Mouse (Mus musculus) ES-Bruce4 (cell line): ENCODE results near the gene Ptprt.

Experiments used
- CTCF ChIP-seq: IDR thresholded peaks from one replicate; pipeline ENCODE4 v1.8.1; 2011; ENCODE audit warnings: low read depth, low read length
- EP300 ChIP-seq: IDR thresholded peaks from 2 replicates; pipeline ENCODE4 v1.6.1; 2011; ENCODE audit warnings: low read depth, low read length; ENCODE audit not compliant: insufficient read depth

DNA sequence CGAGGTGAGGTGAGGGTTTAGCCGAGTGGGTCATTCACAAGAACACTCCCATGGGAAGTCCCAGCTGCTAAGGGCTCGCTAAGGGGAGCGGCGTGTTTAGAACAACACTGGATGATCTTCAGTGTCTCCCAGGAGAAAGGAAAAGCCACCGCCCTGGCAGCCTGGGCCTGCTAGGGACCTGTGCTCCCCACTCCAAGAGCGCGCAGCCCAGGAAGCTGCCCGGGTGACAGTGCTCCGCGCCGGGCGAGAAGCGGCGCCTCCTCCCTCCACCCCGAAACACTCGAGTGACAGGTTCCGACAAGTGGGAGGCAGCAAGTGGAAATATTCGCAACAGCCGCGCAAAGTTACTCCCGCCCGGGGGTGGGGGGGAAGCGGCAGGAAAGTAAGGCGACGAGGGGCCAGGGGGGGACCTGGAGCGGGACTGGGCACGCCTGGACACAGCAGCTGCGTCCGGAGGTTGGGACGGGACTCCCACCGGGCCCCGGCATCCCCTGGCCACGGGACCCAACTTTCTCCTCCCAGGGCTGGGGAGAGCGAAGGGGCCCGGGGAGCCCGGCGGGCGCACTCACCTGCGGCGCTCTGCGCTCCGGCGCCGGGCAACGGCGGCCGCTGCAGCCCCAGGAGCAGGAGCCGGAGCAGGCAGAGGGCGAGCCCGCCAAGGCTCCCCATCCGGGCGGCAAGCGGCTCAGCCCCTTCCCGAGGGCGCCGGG lies 561 bp downstream of the Ptprt start:
- no peak for TF ChIP-seq EP300
- TF ChIP-seq CTCF: no peak
